Mouse (Mus musculus) heart, embryonic 14.5 days (tissue): ENCODE results near the gene Tm9sf3. TPM values are rescaled to one million over a fixed set of nuclear protein-coding genes. Genes with fewer than 3 reads are reported as not detected.

Experiments used
- ATAC-seq: fragments of 200-750 bp; cut with Nextera tagmentation; 2 replicates; pipeline ENCODE4 v1.8.0; 2017; ENCODE audit warnings: low read depth, moderate TSS enrichment; ENCODE audit not compliant: insufficient number of reproducible peaks, insufficient read depth, low FRiP score
- H3K27ac ChIP-seq, 2 experiments: fragments of 200-500 bp in 1 of 2; fragments of 300-500 bp in 1 of 2; sonication (generic) in 1 of 2; replicated peaks in 1 of 2; 2 replicates each; pipeline ENCODE4 v1.5.1; 2012 to 2014; ENCODE audit warnings: low read depth in 2 of 2, low read length in 2 of 2, control low read depth in 1 of 2, mild to moderate bottlenecking in 1 of 2, mixed read lengths in 1 of 2; ENCODE audit not compliant: control insufficient read depth in 1 of 2, insufficient read depth in 1 of 2
- H3K27me3 ChIP-seq: fragments of 300-500 bp; sonication (generic); 2 replicates; pipeline ENCODE4 v1.6.1; 2014; ENCODE audit warnings: mild to moderate bottlenecking, low read length, control low read depth; ENCODE audit not compliant: control insufficient read depth, insufficient read depth
- H3K36me3 ChIP-seq: fragments of 300-500 bp; sonication (generic); 2 replicates; pipeline ENCODE4 v1.6.1; 2014; ENCODE audit warnings: mild to moderate bottlenecking, control low read depth, low read length, mixed read lengths; ENCODE audit not compliant: control insufficient read depth, insufficient read depth
- H3K4me1 ChIP-seq, 2 experiments: fragments of 200-500 bp in 1 of 2; fragments of 300-500 bp in 1 of 2; sonication (generic) in 1 of 2; 2 replicates each; pipeline ENCODE4 v1.6.1; 2012 to 2014; ENCODE audit warnings: low read length in 2 of 2, control low read depth in 1 of 2, mixed read lengths in 1 of 2; ENCODE audit not compliant: control insufficient read depth in 2 of 2, insufficient read depth in 2 of 2
- H3K4me2 ChIP-seq: fragments of 300-500 bp; sonication (generic); 2 replicates; pipeline ENCODE4 v1.6.1; 2014; ENCODE audit warnings: mild to moderate bottlenecking, low read length
- H3K4me3 ChIP-seq, 2 experiments: fragments of 200-500 bp in 1 of 2; fragments of 300-500 bp in 1 of 2; sonication (generic) in 1 of 2; 2 replicates each; pipeline ENCODE4 v1.5.1; 2012 to 2014; ENCODE audit warnings: low read length in 2 of 2, mild to moderate bottlenecking in 2 of 2, control low read depth in 1 of 2, low read depth in 1 of 2, moderate library complexity in 1 of 2; ENCODE audit not compliant: control insufficient read depth in 1 of 2, insufficient read depth in 1 of 2
- H3K9ac ChIP-seq: fragments of 300-500 bp; sonication (generic); 2 replicates; pipeline ENCODE4 v1.6.1; 2014; ENCODE audit warnings: mild to moderate bottlenecking, low read length
- H3K9me3 ChIP-seq: fragments of 300-500 bp; sonication (generic); 2 replicates; pipeline ENCODE4 v1.6.1; 2016; ENCODE audit warnings: low read length, control low read depth; ENCODE audit not compliant: control insufficient read depth
- WGBS: fragments of 180-500 bp; shearing (Covaris S2); extraction: QIAGEN DNeasy Blood & Tissue Kit; methylation state at CpG from one replicate; pipeline ENCODE4 v1.1.7; 2014; 5-methylcytosine and 5-hydroxymethylcytosine counted together
- polyA plus RNA-seq: library from polyadenylated mRNA; unstranded; fragments of >200 nt; fragmentation: Nextera tagmentation; extraction: Ambion mirVana; gene quantifications from 2 replicates; pipeline ENCODE4 v1.2.1, GENCODE M21; 2014

Gene Tm9sf3
- polyA plus RNA-seq, 1 experiment from 2014 or later = 119 TPM

- H3K4me1 ChIP-seq = peaks cover 10% of the 10 kb centered on the region in 2 experiments
- H3K9me3 ChIP-seq = no peaks in the 10 kb centered on the region
- no peaks in the 10 kb centered on the region for H3K27me3 ChIP-seq
- H3K4me3 ChIP-seq = no peak overlapping the region
- no peak for ATAC-seq
- no peak overlapping the region for H3K9ac ChIP-seq
- H3K36me3 ChIP-seq = no peaks in the 10 kb centered on the region
- no peak overlapping the region for H3K4me2 ChIP-seq
- 75% methylated on average over 7 of the region's 7 CpGs for WGBS
- H3K27ac ChIP-seq = no peak overlapping the region
These were observed 14.8 kb upstream of the Tm9sf3 start for GRCm38 (mm10) chr19:41278606-41279005.

- no peak for ATAC-seq
- Histone ChIP-seq H3K36me3 (no peaks in the 10 kb centered on the region), H3K4me1 (no peaks in the 10 kb centered on the region), H3K4me3 (no peak overlapping the region), H3K9me3 (no peaks in the 10 kb centered on the region), H3K9ac (no peak overlapping the region), H3K27ac (no peak overlapping the region), H3K4me2 (no peak overlapping the region), H3K27me3 (no peaks in the 10 kb centered on the region)
- WGBS = 62% methylated on average over 3 of the region's 3 CpGs
These were observed 11.8 kb upstream of the Tm9sf3 start for GRCm38 (mm10) chr19:41275588-41275987.

GRCm38 (mm10) chr19:41270906-41271305, 7.1 kb upstream of the Tm9sf3 start:
- Histone ChIP-seq H3K4me2 (no peak overlapping the region), H3K9ac (no peak overlapping the region), H3K9me3 (no peaks in the 10 kb centered on the region), H3K27me3 (no peaks in the 10 kb centered on the region), H3K4me3 (no peak overlapping the region), H3K36me3 (no peaks in the 10 kb centered on the region), H3K27ac (no peak overlapping the region), H3K4me1 (peaks cover 2 to 5% of the 10 kb centered on the region in 2 experiments; a peak in 3 of 4 replicates)
- no peak for ATAC-seq
- WGBS = 75% methylated on average over 7 of the region's 7 CpGs

- Histone ChIP-seq H3K36me3 (no peaks in the 10 kb centered on the region), H3K9me3 (no peaks in the 10 kb centered on the region), H3K9ac (no peak overlapping the region), H3K27ac (no peak overlapping the region), H3K4me3 (no peak overlapping the region), H3K4me2 (no peak overlapping the region), H3K27me3 (no peaks in the 10 kb centered on the region), H3K4me1 (peaks cover 2 to 5% of the 10 kb centered on the region in 2 experiments; a peak in 3 of 4 replicates)
- WGBS = 38% methylated on average over 9 of the region's 9 CpGs
- no peak for ATAC-seq
These were observed 6.4 kb upstream of the Tm9sf3 start for GRCm38 (mm10) chr19:41270151-41270727.

GRCm38 (mm10) chr19:41266251-41266901, 2.6 kb upstream of the Tm9sf3 start:
- no peak overlapping the region for H3K9ac ChIP-seq
- 53% methylated on average over 8 of the region's 8 CpGs for WGBS
- no peak overlapping the region for H3K27ac ChIP-seq
- H3K27me3 ChIP-seq = no peaks in the 10 kb centered on the region
- no peak for ATAC-seq
- H3K4me2 ChIP-seq = no peak overlapping the region
- peaks cover 2% of the 10 kb centered on the region; the same call in 1 of the 2 replicates for H3K36me3 ChIP-seq
- H3K9me3 ChIP-seq = no peaks in the 10 kb centered on the region
- H3K4me1 ChIP-seq = peaks cover 2 to 17% of the 10 kb centered on the region in 2 experiments
- H3K4me3 ChIP-seq = no peak overlapping the region

GRCm38 (mm10) chr19:41264331-41264799, 568 bp upstream of the Tm9sf3 start:
- peak overlapping the region; percentile 94 to 99 for H3K27ac ChIP-seq
- ATAC-seq = no peak
- no peaks in the 10 kb centered on the region for H3K9me3 ChIP-seq
- H3K4me1 ChIP-seq = peaks cover 0 to 23% of the 10 kb centered on the region in 2 experiments; a peak in 3 of 4 replicates
- WGBS = 25% methylated on average over 13 of the region's 13 CpGs
- peak overlapping the region; percentile 97 for H3K9ac ChIP-seq
- H3K4me2 ChIP-seq = peak overlapping the region; percentile 68
- peak overlapping the region; percentile 91 to 96 for H3K4me3 ChIP-seq
- no peaks in the 10 kb centered on the region for H3K27me3 ChIP-seq
- peaks cover 8% of the 10 kb centered on the region; the same call in 1 of the 2 replicates for H3K36me3 ChIP-seq

- Histone ChIP-seq H3K9ac (peak overlapping the region; percentile 97), H3K27me3 (no peaks in the 10 kb centered on the region), H3K27ac (peak overlapping the region; percentile 94 to 99), H3K4me2 (peak overlapping the region; percentile 68), H3K4me1 (peaks cover 0 to 29% of the 10 kb centered on the region in 2 experiments; a peak in 3 of 4 replicates), H3K4me3 (peak overlapping the region; percentile 91 to 96), H3K36me3 (peaks cover 8% of the 10 kb centered on the region; the same call in 1 of the 2 replicates), H3K9me3 (no peaks in the 10 kb centered on the region)
- peak; percentile 77 for ATAC-seq
- 4% methylated on average over 48 of the region's 51 CpGs for WGBS
These were observed 826 bp downstream of the Tm9sf3 start for GRCm38 (mm10) chr19:41262712-41263629.
